Mouse (Mus musculus) cerebellum, postnatal 10 days (tissue): ENCODE results near the gene Ttll11.

Experiments used
- DNase-seq, 2 experiments: peaks; one replicate each; pipeline ENCODE4 v3.0.0; 2021; ENCODE audit warnings: mixed read lengths in 2 of 2

The Ttll11 gene

DNA sequence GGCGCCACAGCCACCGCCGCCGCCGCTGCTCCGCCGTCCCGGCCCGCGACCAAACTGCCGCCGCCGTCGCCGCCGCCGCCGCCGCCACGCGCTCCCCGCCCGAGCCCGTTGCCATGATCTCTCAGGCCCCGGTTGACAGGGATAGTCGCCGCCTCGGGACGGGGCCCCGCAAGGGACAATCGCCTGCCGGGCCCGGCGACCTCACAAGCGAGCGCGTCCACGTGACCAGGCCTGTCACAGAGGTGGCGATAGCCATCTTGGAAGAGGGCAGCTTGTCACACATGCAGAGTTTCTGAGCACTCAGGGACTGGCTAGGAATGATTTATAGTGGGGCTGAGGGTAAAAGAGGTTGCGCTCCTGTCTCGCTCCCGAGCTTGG is at the start of gene Ttll11:
TSS of gene Ttll11 (minus strand) at position 270 of the 378 bp plus-strand sequence.
- peak; percentile 96 to 97 for DNase-seq

DNA sequence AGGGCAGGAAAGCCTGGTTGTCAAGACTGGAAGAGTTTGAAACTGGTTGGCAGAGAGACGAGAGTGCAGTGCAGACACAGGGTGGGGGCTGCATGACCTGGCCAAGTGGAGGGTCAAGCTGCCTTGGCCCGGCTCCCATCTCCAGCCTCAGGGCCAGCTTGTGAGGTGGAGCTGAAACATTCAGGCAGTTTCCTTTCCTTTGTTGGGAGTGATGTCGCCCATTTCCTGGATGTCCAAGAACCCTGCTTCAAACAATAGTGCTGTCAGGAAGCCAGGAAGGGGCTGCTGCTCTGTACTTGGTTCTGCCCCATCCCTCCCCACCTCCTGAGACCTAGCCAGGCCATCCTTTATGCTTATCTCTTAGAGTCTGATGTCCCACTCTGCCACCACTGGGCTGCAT is 43.6 kb upstream of the Ttll11 start:
- DNase-seq, result peak; percentile 34 to 46

DNA sequence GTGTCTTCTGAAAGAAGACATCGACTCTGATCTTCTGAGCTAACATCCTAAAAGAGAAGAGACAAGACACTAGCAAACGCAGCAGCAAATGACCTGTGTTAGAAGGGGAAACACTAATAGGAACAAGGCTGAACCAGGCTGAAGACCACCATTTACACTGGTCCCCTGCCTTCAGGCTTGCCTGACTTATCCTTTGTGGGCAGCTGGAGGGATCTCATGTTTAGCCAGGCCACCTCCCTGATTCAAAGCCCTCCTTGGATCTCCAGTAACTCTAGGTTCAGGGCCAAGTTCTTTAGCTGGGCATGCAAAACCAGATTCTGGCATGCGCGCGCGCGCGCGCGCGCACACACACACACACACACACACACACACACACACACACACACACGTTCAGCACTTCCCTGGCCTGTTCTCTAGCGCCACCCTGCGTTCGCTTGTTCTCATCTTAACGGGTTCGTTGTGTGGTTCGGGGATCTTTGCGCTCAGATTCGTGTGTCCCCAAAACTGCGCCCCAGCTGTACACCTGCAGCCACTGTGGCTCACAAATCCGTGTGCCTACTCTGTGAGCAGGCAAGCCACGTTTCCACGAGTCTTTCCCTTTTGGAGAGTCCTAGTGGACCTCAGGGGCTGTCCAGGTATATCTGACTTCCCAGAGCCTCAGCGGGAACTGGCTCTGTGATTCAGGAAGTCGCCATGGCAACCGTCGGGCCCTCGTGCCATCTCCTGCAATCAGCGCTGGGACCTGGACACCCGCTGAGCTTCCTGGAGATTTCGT is 41.9 kb upstream of the Ttll11 start:
- DNase-seq, result peak; percentile 94 to 97

DNA sequence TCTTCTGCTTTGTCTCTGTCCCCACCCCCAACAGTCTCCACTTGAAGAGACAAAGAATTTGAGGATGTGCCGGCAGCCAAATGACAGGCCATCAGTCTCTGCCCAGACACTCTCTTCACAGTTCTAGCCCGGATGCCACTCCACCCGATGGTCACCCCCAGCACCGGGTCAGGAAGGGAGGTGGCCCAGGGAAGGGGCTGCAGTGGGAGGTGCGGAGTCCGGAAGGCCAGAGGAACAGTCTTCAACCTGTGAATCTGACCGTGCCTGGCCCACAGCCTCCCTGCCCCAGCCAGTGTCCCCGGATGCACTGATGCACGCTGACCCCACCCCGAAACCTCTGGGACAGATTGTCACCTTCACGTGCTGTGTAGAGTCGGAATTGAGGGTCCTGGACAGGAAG is 33.3 kb upstream of the Ttll11 start:
- DNase-seq, result no peak

DNA sequence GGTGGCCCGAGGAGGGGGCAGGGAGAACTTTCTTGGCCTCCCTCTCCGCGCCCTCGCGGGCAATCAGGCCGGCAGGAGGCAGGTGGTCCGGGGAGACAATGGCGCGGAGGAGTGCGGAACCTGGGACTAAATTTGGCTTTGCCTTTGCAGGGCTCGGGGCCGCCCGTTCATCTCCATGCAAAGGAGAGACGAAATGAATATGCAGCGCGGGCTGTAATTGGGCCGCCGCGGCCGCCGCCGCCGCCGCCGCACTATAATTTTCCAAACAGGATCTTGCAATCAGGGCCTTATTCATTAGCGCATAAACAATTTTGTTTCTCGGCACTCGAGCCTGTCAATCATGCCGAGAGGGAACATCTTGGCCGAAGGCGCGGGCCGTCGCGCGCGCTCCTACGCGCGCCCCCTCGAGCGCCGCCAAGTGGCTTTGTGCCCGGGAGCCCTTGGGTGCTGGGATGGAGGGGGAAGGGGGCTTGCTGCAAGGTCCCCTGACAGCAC is 31.7 kb upstream of the Ttll11 start:
- DNase-seq, result peak; percentile 67 to 72

DNA sequence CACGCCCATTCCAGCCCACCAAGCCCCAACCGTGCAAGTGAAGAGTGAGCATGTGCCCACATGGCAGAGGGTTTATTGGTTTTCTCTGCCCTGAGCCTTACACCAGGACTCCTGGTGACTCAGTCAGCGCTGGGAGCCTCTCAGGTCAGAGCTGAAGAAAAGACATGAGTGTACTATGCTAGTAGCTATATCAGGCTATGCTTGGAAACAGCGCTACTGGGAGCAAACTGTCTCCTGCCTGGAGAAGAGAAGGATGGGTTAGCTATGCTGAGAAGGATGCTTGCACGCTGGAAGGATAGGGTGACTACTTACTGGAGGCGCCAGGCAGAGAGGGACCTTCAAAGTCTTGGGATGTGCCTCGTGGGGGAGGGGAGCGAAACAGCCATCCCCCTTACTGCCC is 30.9 kb upstream of the Ttll11 start:
- DNase-seq, result peak in 1 of 2 experiments; percentile 20

DNA sequence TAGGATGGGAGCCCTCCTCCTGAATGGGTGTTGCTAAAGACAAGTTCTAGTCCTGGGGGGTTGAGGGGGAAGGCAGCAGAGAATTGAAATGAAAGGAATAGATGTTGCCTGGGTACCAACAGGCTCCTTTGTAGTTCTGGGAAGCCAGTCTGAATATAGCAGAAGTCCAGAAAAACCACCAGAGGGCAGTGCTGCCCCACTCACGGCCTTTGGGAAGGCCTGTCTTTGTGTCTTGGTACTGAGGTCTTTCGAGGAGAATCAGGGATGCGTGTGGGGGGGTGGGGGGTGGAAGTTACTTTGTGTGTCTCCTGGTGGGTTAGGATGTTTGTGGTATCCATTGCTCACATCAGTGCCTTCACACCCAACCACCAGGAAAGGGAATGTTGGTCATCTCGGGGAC is 29.7 kb upstream of the Ttll11 start:
- DNase-seq, result peak; percentile 89 to 90

DNA sequence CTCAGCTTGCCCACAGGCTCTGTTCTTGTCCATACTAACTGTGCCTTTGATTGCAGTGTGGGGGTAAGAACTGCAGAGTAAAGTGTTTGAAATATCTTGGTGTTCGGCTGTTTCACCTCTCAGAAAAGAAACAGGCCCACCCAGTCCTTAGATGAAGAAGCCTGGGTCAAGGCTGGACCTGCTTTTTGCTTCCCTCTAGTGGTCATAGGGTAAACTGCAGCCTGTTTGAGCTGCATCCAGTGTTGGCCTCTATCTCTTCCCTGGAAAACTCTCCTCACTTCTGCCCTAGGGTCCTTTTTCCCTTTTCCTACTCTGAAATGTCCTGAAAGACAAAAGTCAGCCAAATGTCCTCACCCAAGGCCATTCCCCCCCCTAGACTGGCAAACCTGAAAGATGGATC is 28.4 kb upstream of the Ttll11 start:
- peak; percentile 80 to 88 for DNase-seq

DNA sequence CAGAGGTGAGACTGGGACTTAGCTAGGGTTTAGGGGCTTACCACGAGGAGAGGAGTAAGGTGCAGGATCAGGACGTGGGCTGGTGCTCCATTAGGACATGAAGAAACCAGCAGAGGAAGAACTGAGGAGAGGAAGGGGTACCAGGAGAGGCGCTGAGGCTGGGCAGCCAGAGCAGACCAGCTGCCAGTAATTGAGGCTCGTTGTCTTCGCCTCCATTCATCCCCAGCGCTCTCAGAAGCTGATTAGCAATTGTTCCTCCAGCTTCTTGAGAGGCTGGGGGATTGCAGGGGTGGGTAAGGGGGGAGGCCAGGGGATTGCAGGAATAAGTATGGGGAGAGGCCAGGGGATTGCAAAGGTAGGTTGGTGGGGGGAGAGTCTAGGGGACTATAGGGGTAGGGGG is 22.5 kb upstream of the Ttll11 start:
- no peak for DNase-seq

DNA sequence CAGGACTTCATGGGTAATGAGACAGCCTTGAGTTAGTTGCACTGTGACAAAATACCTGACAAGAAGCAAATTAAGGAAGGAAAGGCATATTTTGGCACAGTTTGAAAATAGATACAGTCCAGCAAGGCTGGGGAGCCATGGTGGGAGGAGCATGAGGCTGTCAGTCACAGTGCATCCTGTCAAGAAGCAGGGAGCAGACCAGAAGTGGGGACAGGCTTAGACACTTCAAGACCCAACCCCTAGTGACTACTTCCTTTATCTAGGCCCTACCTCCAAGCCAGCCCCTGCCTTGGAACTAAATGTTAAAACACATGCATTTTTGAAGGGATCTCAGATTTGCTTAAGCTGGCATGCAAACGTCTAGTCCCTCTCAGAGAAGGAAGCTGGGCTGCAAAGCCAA is 20.7 kb upstream of the Ttll11 start:
- no peak for DNase-seq

DNA sequence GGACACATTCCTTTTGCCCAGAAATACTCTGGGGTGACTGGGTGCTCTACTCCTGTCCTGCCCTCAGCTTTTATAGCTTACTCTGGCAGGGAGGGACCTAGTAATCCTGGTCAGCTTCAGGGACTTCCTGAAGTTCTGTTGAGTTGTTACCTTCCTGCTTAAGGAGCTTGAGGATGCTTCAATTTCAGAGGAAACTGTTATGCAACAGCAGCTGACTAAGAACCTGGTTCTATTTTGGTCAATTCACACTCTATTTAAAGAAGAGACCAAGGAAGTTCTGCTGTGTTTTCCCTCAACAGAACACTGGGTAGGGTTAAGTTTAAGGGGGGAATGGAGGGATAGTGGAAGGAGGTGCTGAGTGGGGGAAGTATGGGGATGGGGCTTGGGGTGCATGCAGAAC is 19.5 kb upstream of the Ttll11 start:
- no peak for DNase-seq

DNA sequence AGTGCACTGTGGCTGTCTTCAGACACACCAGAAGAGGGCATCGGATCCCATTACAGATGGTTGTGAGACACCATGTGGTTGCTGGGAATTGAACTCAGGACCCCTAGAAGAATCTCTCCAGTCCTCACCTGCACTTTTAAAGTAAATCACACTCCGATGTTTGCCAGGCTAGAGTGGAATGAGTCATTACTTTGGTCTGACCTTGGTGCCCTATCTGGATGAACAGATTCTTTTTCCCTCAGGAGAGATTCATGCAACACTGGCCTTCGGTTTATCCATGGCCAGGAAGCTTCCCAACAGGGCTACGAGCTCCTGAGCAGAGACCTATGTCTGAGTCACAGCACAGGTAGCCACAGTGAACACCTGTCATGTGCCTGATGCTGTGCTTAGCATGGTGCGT is 18.7 kb upstream of the Ttll11 start:
- DNase-seq, result no peak

DNA sequence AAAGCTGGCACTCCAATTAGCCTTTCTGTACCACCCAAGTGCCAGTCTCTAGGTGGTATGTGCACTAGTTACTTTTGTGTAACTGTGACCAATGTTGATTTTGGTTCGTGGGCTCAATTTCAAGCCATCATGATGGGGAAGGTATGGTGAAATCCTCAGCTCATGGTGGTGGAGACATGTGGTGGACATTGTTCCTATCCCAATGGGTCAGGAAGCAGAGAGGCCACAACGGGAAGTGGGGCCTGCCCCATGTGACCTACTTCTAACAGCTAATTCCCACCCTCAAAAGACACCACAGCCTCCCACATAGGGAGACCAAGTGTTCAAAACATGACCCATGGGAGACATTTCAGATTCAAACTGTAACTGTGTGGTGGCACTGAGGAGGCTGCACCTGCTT is 17.0 kb upstream of the Ttll11 start:
- DNase-seq, result no peak

DNA sequence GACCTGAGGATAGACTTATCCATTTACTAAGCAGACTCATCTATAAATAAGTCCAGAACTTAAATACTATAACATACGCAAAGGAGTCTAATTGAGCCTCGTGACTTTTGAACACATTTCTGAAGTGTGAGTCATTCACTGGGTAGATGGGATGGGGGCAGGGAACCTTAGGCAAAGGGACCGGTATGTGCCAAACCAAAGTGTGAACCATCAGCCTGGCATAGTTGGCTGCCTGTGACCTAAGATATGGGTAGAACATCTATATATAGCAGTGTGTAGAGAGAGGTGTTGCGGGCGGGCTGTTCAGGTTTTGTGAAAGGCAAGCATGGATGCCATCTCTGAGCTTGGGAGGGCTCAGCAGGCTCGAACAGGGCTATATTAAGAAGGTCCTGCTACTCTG is 14.6 kb upstream of the Ttll11 start:
- no peak for DNase-seq

DNA sequence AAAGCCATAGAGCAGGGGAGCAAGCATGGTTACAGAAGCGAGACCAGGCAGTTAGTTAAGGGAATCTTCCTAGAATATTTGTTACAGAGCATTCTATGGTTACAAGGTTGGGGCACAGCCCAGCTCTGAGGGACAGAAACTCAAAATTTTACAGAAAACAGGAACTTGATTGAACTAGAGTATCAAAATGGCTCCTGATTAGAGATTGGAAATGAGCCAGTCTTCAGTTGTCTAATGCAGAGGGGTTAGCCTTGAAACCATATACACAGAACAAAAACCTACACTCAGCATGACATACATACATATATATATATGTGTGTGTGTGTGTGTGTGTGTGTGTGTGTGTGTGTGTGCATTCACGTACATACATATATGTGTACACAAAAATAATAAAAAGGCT is 13.8 kb upstream of the Ttll11 start:
- no peak for DNase-seq

DNA sequence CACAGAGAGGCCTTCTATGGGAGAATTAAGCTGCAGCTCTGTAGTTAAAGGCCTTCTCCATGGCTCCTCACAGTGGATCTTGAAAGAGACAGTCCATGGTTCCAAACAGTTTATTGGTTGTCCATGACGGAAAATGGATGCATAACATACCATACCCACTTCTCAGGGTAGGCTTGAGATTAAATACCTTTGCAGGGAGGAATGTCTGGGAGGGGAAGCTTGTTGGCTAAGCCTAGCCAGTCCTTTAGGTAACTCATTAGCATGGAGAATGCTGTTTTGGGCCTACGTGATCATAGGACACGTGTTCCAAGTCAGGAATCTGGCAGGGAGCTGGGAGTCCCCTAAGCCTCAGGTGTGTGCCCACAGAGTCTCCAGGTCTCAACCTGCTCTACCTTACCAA is 12.5 kb upstream of the Ttll11 start:
- no peak for DNase-seq

DNA sequence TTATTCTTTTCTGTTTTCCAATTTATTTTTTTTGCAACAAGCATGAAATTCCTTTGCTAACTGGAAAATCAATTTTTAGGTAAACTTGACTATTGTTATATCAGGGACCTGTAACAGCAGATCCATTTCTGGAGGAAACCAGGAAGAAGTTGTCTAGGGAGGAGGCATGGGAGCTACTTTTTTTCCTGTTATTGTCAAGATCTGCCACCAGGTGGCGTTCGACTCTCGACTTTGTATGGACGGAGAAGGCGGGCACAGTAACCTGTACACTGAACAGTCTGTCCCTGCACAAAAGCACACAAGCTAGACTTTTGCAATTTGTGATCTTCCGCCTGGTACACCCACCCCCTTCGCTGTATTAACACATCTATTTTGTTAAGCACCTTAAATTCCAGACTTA is 4.2 kb upstream of the Ttll11 start:
- peak; percentile 82 to 84 for DNase-seq

DNA sequence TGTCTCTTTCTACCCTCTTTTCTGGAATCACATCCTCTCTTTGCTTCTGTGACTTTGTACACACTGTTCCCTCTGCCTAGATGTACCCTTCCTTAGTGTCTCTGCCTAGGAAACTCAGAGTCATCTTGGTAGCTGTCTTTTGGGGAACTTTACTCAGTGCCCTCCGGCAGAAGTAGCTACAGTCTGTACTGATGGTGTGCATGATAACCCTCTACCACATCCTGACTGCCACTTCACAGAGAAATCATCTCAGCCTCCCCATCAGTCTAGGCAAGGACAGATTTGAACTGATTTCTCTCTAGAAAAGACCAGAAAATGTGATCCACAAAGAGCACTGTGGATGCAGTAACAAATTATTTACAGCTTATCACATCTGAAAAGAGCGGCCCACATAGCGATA is 2.2 kb upstream of the Ttll11 start:
- DNase-seq, result no peak

DNA sequence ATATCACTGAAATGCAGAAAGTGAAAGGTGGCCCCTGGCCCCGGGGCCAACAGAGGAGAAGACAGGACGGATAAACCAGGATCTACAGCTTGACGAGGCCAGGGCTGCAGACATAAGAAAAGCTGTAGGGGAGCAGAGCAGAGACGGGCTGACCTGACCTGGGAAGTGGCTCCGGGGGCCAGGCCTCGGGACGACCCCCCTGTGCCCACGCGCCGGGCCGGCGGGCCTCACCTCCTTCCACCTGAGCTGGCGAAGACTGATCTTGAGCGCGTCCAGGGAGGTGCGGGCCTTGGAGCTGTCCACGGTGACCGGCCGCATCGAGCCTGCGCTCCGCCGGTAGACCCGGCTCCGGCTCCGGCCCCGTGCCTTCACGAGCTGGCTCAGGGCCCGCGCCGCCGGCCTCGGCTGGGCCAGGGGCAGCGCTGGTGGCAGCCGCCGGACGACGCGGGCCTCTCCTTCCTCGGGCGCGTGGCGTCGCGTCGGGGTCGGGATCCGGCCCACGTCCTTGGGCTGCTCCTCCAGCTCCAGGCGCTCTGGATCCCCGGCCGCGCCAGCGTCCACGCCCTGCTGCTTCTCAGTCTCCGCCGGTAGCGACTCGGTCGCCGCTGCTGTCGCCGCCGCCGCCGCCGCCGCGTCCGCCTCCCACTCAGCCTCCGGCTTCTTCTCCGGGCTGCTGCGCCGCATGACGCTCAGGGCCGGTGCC is 621 bp downstream of the Ttll11 start:
- peak; percentile 80 to 82 for DNase-seq

DNA sequence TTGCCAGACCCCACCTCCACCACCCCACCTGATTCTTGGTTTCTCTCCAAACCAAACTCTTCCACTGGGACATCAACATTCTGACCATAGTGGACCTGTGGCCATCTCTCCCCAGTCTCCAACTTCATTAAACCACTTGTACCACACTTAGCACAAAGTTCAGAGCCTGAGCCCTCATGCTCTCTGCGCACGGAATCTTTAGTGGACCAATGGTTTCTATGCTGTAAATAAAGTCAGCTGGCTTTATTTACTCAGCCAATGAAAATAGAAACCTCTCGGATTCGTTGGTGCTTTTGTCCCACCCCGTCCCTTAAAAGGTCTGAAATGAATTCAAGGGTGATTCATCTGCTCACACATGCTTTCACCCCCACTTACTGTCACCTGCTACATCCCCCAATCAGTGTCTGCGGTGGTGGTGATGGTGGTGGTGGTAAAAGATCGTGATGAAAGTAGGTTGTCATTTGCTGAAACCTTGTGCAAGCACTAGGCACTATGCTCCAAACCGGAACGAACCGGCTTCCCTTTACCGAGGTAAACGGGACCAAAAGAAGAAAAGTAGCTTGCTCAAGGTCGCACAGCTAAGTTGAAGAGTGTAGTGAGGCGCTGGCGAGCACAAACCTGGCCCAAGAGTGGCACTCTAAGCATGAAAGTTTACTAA is 1.3 kb downstream of the Ttll11 start:
- DNase-seq, result peak in 1 of 2 experiments; percentile 34

DNA sequence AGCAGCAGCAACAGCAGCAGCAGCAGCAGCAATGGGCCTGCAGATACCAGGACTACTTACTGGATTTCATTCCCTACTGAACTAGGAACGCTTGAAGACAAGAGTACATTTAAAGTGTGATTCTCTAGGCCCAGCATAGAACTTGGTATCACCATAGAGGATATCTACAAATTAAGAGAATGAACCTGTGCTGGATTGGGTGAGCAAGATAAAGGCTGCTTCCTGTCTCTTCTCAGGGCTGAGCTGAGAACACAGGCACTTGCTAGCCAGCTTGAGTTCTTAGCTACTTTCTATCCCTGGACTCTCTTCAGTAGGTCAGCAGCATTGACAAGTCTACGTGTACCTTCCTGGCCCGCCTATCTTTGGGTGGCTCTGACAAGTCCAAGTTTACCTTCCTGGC is 2.0 kb downstream of the Ttll11 start:
- DNase-seq, result no peak

DNA sequence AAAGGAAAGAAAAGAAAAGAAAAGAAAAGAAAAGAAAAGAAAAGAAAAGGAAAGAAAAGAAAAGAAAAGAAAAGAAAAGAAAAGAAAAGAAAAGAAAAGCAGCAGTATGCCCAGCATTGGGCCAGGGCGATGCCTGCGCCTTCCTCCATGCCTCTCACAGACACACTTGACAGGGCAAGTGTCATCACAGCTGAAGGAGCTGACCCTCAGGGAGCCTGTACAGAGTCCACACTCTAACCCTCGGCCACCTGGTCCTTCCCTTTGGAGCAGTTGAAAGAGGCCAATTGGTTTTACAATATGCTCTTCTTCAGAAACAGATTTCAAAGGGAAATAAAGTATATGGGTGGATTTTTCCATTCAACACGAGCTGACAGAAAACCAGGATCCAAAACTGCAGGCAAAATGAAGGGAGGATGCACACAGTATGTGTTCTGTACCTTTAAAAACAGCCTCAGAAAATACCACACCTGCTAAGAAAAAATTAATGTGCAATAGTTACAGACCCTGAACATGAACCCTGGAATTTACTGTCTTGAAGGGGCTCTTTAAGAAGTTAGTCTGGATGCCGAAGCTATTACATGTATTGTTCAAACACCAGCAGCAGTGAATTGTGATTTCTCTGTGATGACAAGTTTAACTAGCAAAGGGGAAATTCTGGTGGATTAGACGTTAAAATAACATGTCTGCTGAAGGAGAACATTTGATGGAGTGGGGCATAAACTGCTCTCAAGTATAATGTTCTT is 7.3 kb downstream of the Ttll11 start:
- no peak for DNase-seq

DNA sequence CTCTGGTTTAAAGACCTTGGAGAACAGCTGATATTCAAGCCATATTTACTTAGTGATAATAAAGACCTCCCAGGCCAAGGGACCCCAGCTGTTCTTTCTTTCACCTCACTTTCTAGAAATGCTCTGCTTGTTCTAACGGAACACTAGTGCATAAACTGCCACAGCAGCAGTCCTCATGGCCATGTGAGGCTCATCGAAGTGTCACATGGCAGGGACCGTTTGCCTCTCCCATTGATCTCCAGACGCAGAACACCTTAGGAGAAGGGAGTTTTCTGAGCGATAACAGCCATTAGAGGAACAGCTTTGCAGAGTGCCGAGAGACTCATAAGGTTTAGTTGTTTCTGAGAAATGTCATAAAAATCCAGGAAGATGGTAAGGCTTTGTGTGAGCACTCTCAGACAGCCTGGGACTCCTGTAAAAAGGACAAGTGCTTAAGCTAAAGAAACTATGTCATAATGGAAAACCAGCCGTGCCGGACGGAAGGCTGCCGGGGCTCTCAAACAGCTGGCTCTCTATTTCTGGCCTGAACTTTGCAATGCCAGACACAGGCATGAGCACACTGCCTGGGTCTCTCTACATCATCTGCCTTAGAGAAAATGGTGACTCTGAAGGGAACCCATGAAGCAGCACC is 13.7 kb downstream of the Ttll11 start:
- no peak for DNase-seq
